Mouse (Mus musculus): ENCODE measurements at regions not wholly inside any gene's neighbourhood (a gene's known extent, or its start where the extent isn't known, plus 50 kb on each side); places are given as distances from the start of the nearest gene placed in this dataset.

- H3K9me3 ChIP-seq (ENCODE audit: low read length) = no peaks in the 10 kb centered on the region
- no peak overlapping the region for H3K4me2 ChIP-seq (ENCODE audit: low read depth, low read length)
- TF ChIP-seq EP300 (IDR thresholded peaks at IDR 0.05; ENCODE audit: low read depth) (no peak), CTCF (IDR thresholded peaks at IDR 0.05; ENCODE audit: low read depth) (no peak)
- no peak overlapping the region for H3K9ac ChIP-seq (replicated peaks)
- no peak for ATAC-seq
- H3K36me3 ChIP-seq (replicated peaks; ENCODE audit: insufficient read depth, low read length) = no peaks in the 10 kb centered on the region
- DNase-seq = no peak
- no peak overlapping the region for H3K27ac ChIP-seq (ENCODE audit: low read depth)
- no peak overlapping the region for H3K4me3 ChIP-seq (ENCODE audit: low read depth, low read length)
- WGBS (ENCODE audit: insufficient replicate concordance) = 45% methylated on average over 2 of the region's 2 CpGs
- no peaks in the 10 kb centered on the region for H3K27me3 ChIP-seq (ENCODE audit: insufficient read depth, low read length)
- H3K4me1 ChIP-seq (ENCODE audit: insufficient read depth) = no peaks in the 10 kb centered on the region; the same call in 1 of the 2 replicates
These were observed 192.3 kb upstream of the Bmper start for GRCm38 (mm10) chr9:23030546-23030945.

GRCm38 (mm10) chr9:23031916-23032315, 191.0 kb upstream of the Bmper start:
- Histone ChIP-seq H3K27ac (ENCODE audit: low read depth) (no peak overlapping the region), H3K9ac (replicated peaks) (no peak overlapping the region), H3K9me3 (ENCODE audit: low read length) (no peaks in the 10 kb centered on the region), H3K27me3 (ENCODE audit: insufficient read depth, low read length) (0 out of 2 replicates have a peak, but pooled peaks cover 10% of the 10 kb centered on the region), H3K4me2 (ENCODE audit: low read depth, low read length) (no peak overlapping the region), H3K36me3 (replicated peaks; ENCODE audit: insufficient read depth, low read length) (no peaks in the 10 kb centered on the region), H3K4me1 (ENCODE audit: insufficient read depth) (no peaks in the 10 kb centered on the region; the same call in 1 of the 2 replicates), H3K4me3 (ENCODE audit: low read depth, low read length) (no peak overlapping the region)
- DNase-seq = no peak
- WGBS (ENCODE audit: insufficient replicate concordance) = 66% methylated on average over 9 of the region's 9 CpGs
- no peak for TF ChIP-seq CTCF (IDR thresholded peaks at IDR 0.05; ENCODE audit: low read depth)
- no peak for TF ChIP-seq EP300 (IDR thresholded peaks at IDR 0.05; ENCODE audit: low read depth)
- ATAC-seq = no peak

- Histone ChIP-seq H3K4me1 (ENCODE audit: insufficient read depth) (no peaks in the 10 kb centered on the region; the same call in 1 of the 2 replicates), H3K27ac (ENCODE audit: low read depth) (no peak overlapping the region), H3K36me3 (replicated peaks; ENCODE audit: insufficient read depth, low read length) (no peaks in the 10 kb centered on the region), H3K9ac (replicated peaks) (no peak overlapping the region), H3K4me2 (ENCODE audit: low read depth, low read length) (no peak overlapping the region), H3K9me3 (ENCODE audit: low read length) (no peaks in the 10 kb centered on the region), H3K4me3 (ENCODE audit: low read depth, low read length) (no peak overlapping the region), H3K27me3 (ENCODE audit: insufficient read depth, low read length) (0 out of 2 replicates have a peak, but pooled peaks cover 10% of the 10 kb centered on the region)
- no peak for ATAC-seq
- no peak for DNase-seq
- 17% methylated on average over 6 of the region's 6 CpGs for WGBS (ENCODE audit: insufficient replicate concordance)
- no peak for TF ChIP-seq EP300 (IDR thresholded peaks at IDR 0.05; ENCODE audit: low read depth)
- TF ChIP-seq CTCF (IDR thresholded peaks at IDR 0.05; ENCODE audit: low read depth) = no peak
These were observed 187.6 kb upstream of the Bmper start for GRCm38 (mm10) chr9:23035306-23035705.

- no peaks in the 10 kb centered on the region for H3K9me3 ChIP-seq (ENCODE audit: low read length)
- ATAC-seq = no peak
- H3K4me3 ChIP-seq (ENCODE audit: low read depth, low read length) = no peak overlapping the region
- H3K27me3 ChIP-seq (ENCODE audit: insufficient read depth, low read length) = 0 out of 2 replicates have a peak, but pooled peaks cover 10% of the 10 kb centered on the region
- no peak overlapping the region for H3K9ac ChIP-seq (replicated peaks)
- DNase-seq = no peak
- H3K27ac ChIP-seq (ENCODE audit: low read depth) = no peak overlapping the region
- 4% methylated on average over 16 of the region's 16 CpGs for WGBS (ENCODE audit: insufficient replicate concordance)
- peak overlapping the region; percentile 35 for H3K4me2 ChIP-seq (ENCODE audit: low read depth, low read length)
- H3K36me3 ChIP-seq (replicated peaks; ENCODE audit: insufficient read depth, low read length) = no peaks in the 10 kb centered on the region
- TF ChIP-seq EP300 (IDR thresholded peaks at IDR 0.05; ENCODE audit: low read depth) (no peak), CTCF (IDR thresholded peaks at IDR 0.05; ENCODE audit: low read depth) (no peak)
- no peaks in the 10 kb centered on the region; the same call in 1 of the 2 replicates for H3K4me1 ChIP-seq (ENCODE audit: insufficient read depth)
These were observed 186.8 kb upstream of the Bmper start for GRCm38 (mm10) chr9:23035901-23036610.

GRCm38 (mm10) chr9:23037513-23037914, 185.4 kb upstream of the Bmper start:
- Histone ChIP-seq H3K4me1 (ENCODE audit: insufficient read depth) (no peaks in the 10 kb centered on the region), H3K9me3 (ENCODE audit: low read length) (no peaks in the 10 kb centered on the region), H3K4me2 (ENCODE audit: low read depth, low read length) (no peak overlapping the region), H3K9ac (replicated peaks) (no peak overlapping the region), H3K4me3 (ENCODE audit: low read depth, low read length) (no peak overlapping the region), H3K27me3 (ENCODE audit: insufficient read depth, low read length) (0 out of 2 replicates have a peak, but pooled peaks cover 10% of the 10 kb centered on the region), H3K27ac (ENCODE audit: low read depth) (no peak overlapping the region), H3K36me3 (replicated peaks; ENCODE audit: insufficient read depth, low read length) (no peaks in the 10 kb centered on the region)
- no peak for TF ChIP-seq CTCF (IDR thresholded peaks at IDR 0.05; ENCODE audit: low read depth)
- no peak for TF ChIP-seq EP300 (IDR thresholded peaks at IDR 0.05; ENCODE audit: low read depth)
- DNase-seq (no peak), ATAC-seq (no peak)
- 69% methylated on average over 9 of the region's 9 CpGs for WGBS (ENCODE audit: insufficient replicate concordance)

GRCm38 (mm10) chr9:23039588-23039987, 183.3 kb upstream of the Bmper start:
- Histone ChIP-seq H3K9ac (replicated peaks) (no peak overlapping the region), H3K27ac (ENCODE audit: low read depth) (no peak overlapping the region), H3K4me1 (ENCODE audit: insufficient read depth) (no peaks in the 10 kb centered on the region), H3K9me3 (ENCODE audit: low read length) (no peaks in the 10 kb centered on the region), H3K4me3 (ENCODE audit: low read depth, low read length) (no peak overlapping the region), H3K27me3 (ENCODE audit: insufficient read depth, low read length) (0 out of 2 replicates have a peak, but pooled peaks cover 10% of the 10 kb centered on the region), H3K36me3 (replicated peaks; ENCODE audit: insufficient read depth, low read length) (no peaks in the 10 kb centered on the region), H3K4me2 (ENCODE audit: low read depth, low read length) (no peak overlapping the region)
- 66% methylated on average over 6 of the region's 6 CpGs for WGBS (ENCODE audit: insufficient replicate concordance)
- TF ChIP-seq CTCF (IDR thresholded peaks at IDR 0.05; ENCODE audit: low read depth) (no peak), EP300 (IDR thresholded peaks at IDR 0.05; ENCODE audit: low read depth) (no peak)
- ATAC-seq (no peak), DNase-seq (no peak)
